Mouse (Mus musculus) heart, embryonic 15.5 days (tissue): ENCODE results near the gene Ush2a. TPM values are rescaled to one million over a fixed set of nuclear protein-coding genes. Genes with fewer than 3 reads are reported as not detected.

Experiments used
- ATAC-seq: fragments of 200-750 bp; cut with Nextera tagmentation; replicated peaks from 2 replicates; pipeline ENCODE4 v1.8.0; 2017; ENCODE audit warnings: low read depth, moderate TSS enrichment; ENCODE audit not compliant: insufficient number of reproducible peaks, insufficient read depth, low FRiP score
- H3K27ac ChIP-seq: fragments of 300-500 bp; sonication (generic); 2 replicates; pipeline ENCODE4 v1.5.1; 2015; ENCODE audit warnings: mild to moderate bottlenecking, inconsistent platforms
- H3K27me3 ChIP-seq: fragments of 300-500 bp; sonication (generic); 2 replicates; pipeline ENCODE4 v1.6.1; 2015; ENCODE audit warnings: inconsistent platforms
- H3K36me3 ChIP-seq: fragments of 300-500 bp; sonication (generic); 2 replicates; pipeline ENCODE4 v1.6.1; 2015; ENCODE audit warnings: mild to moderate bottlenecking, inconsistent platforms
- H3K4me1 ChIP-seq: fragments of 300-500 bp; sonication (generic); replicated peaks from 2 replicates; pipeline ENCODE4 v1.6.1; 2015; ENCODE audit warnings: inconsistent platforms
- H3K4me2 ChIP-seq: fragments of 300-500 bp; sonication (generic); 2 replicates; pipeline ENCODE4 v1.6.1; 2015; ENCODE audit warnings: inconsistent platforms, mild to moderate bottlenecking, moderate library complexity
- H3K4me3 ChIP-seq: fragments of 300-500 bp; sonication (generic); 2 replicates; pipeline ENCODE4 v1.5.1; 2015; ENCODE audit warnings: mild to moderate bottlenecking, inconsistent platforms
- H3K9ac ChIP-seq: fragments of 300-500 bp; sonication (generic); 2 replicates; pipeline ENCODE4 v1.6.1; 2015; ENCODE audit warnings: mild to moderate bottlenecking, inconsistent platforms
- H3K9me3 ChIP-seq: fragments of 300-500 bp; sonication (generic); replicated peaks from 2 replicates; pipeline ENCODE4 v1.6.1; 2016; ENCODE audit warnings: inconsistent platforms
- WGBS: fragments of 180-500 bp; shearing (Covaris S2); methylation state at CpG from one replicate; pipeline ENCODE4 v1.1.7; 2015; ENCODE audit warnings: mixed read lengths; 5-methylcytosine and 5-hydroxymethylcytosine counted together
- polyA plus RNA-seq: library from polyadenylated mRNA; unstranded; fragments of >200 nt; fragmentation: Nextera tagmentation; extraction: Ambion mirVana; gene quantifications from 2 replicates; pipeline ENCODE4 v1.2.1, GENCODE M21; 2015

The Ush2a gene
- polyA plus RNA-seq, 1 experiment from 2014 or later, result 0.05 TPM

DNA sequence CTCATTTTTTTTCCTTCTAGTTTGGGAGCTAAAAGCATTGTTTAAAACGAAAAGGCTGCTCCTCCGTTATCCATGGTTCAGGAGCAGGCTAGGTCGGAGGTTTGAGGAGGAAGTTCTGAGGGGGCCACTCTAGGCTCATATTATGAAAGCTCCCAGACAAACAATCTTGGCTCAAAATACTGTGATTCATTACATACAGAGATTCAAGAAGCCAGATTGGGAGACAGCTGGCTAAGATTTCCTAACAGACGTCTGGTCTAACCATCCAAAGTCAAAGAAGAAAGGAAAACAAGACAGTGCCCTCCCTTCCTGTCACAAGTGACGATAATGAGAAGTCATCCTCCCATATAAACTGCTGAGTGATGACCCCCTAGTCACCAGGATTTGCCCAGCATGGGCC lies 354.7 kb downstream of the Ush2a start:
- no peak overlapping the region for H3K27ac ChIP-seq
- no peak overlapping the region for H3K4me3 ChIP-seq
- no peaks in the 10 kb centered on the region for H3K4me1 ChIP-seq
- H3K27me3 ChIP-seq, result no peaks in the 10 kb centered on the region
- WGBS, result 68% methylated on average over 5 of the region's 5 CpGs
- no peak overlapping the region for H3K9ac ChIP-seq
- no peaks in the 10 kb centered on the region for H3K9me3 ChIP-seq
- no peaks in the 10 kb centered on the region for H3K36me3 ChIP-seq
- H3K4me2 ChIP-seq, result no peak overlapping the region
- no peak for ATAC-seq

DNA sequence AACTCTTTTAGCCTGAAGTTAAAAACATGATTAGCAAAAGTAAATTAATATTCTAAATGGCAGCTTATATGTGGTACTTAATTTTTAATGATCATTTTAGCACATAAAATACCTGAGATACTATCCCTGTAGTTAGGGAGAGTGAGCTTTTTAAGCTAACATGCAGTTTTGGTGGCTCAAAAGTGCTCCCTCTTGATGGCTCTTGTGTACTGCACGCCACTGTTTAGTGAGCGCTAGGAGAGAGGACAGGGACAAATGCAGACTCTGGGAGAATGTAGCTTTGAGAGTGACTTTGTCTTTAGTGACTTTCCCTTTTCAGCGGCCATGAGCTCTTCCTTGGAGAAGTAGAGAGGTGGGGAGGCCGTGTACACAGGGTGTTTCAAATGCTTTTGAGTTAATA lies 371.9 kb downstream of the Ush2a start:
- no peaks in the 10 kb centered on the region for H3K9me3 ChIP-seq
- no peak for ATAC-seq
- 43% methylated on average over 4 of the region's 4 CpGs for WGBS

DNA sequence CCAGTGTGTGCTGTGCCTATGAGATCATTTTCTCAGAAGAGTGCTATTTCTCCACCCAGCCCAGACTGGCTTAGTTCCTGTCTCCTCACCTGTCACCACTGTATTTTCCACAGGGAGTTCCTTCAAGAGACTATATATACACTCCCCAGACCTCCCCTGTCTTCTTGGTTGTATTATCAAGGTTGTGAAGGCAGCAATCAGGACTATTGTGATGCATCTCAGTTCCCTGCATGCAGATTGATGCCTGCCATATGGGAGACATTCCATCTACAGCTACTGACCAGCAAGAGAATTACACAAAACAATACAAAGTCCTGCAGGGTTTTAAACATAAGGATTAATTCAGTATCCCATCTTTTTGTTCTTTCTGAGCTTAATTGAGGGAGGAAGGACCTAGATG lies 377.8 kb downstream of the Ush2a start:
- no peak for ATAC-seq
- Histone ChIP-seq H3K9ac (no peak overlapping the region), H3K9me3 (no peaks in the 10 kb centered on the region), H3K27ac (no peak overlapping the region), H3K4me1 (no peaks in the 10 kb centered on the region), H3K4me2 (no peak overlapping the region), H3K36me3 (no peaks in the 10 kb centered on the region), H3K27me3 (no peaks in the 10 kb centered on the region), H3K4me3 (no peak overlapping the region)

More for the DNA sequence above, 371.9 kb downstream of the Ush2a start:
- H3K36me3 ChIP-seq, result no peaks in the 10 kb centered on the region
- no peak overlapping the region for H3K27ac ChIP-seq
- no peaks in the 10 kb centered on the region for H3K4me1 ChIP-seq
- no peak overlapping the region for H3K4me2 ChIP-seq
- no peak overlapping the region for H3K9ac ChIP-seq
- no peaks in the 10 kb centered on the region for H3K27me3 ChIP-seq
- no peak overlapping the region for H3K4me3 ChIP-seq

DNA sequence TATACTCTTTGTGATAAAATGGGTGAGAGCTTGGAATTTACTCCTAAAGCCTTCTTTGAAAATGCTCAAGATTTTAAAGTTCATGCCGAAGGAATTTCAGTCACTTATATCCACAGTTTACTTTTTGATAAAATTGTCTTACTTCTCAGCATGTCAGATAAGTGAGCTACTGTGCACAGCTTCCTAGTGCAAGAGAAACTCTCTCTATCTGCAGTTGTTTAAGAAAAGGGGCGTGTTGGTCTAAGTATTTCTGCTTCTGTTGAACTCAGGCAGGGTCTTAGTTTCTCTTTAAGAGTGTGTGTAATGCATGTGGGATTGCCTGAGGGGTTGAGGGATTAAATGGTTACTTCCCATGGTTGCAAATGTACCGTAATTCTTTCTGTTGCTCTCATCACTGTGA lies 381.3 kb downstream of the Ush2a start:
- ATAC-seq, result no peak
- H3K9ac ChIP-seq, result no peak overlapping the region
- WGBS, result 57% methylated on average over 3 of the region's 3 CpGs
- H3K36me3 ChIP-seq, result no peaks in the 10 kb centered on the region
- no peak overlapping the region for H3K4me2 ChIP-seq
- no peak overlapping the region for H3K27ac ChIP-seq
- no peak overlapping the region for H3K4me3 ChIP-seq
- no peaks in the 10 kb centered on the region for H3K9me3 ChIP-seq
- no peaks in the 10 kb centered on the region for H3K4me1 ChIP-seq
- H3K27me3 ChIP-seq, result no peaks in the 10 kb centered on the region

DNA sequence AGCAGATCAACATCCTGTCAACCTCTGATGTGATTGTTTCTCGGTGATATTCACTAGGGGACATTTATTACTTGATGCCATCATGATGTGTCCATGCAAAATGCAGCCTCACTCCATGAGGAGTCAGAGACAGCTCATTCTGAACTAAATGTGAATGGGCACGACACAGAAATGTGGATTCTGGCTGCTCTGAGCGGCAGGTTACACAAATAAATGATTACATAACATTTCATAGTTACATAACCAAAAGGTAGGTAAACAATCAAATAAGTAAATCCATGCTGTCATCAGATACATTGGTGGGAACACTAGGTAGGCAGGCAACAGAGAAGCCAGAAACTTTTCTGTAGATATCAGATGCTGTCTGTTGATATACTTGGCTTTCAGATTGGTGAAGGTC lies 391.2 kb downstream of the Ush2a start:
- H3K9me3 ChIP-seq, result no peaks in the 10 kb centered on the region
- no peak overlapping the region for H3K27ac ChIP-seq
- H3K36me3 ChIP-seq, result no peaks in the 10 kb centered on the region
- no peaks in the 10 kb centered on the region for H3K27me3 ChIP-seq
- no peaks in the 10 kb centered on the region for H3K4me1 ChIP-seq
- H3K4me2 ChIP-seq, result no peak overlapping the region
- no peak overlapping the region for H3K4me3 ChIP-seq
- 76% methylated on average over 3 of the region's 3 CpGs for WGBS
- ATAC-seq, result no peak
- H3K9ac ChIP-seq, result no peak overlapping the region

DNA sequence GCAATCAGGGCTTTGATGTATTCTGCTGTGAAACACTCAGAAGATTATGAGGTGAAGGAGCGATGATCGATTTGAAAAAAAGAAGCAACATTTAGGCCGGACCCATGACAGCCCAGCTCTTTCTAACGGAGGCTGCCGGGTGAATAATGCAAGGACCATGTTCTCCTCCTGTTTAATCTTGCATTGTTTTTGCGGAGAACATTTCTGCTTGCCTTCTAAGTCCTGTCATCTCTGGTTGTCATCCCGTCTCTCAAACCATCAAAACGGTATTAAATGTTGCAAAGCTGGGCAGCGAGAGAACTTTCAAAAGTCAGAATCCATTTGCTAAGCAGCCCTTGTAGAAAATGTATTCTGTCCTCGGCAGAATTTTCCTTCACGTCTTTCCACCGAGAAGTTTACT lies 394.3 kb downstream of the Ush2a start:
- WGBS, result 79% methylated on average over 12 of the region's 12 CpGs
- ATAC-seq, result no peak

DNA sequence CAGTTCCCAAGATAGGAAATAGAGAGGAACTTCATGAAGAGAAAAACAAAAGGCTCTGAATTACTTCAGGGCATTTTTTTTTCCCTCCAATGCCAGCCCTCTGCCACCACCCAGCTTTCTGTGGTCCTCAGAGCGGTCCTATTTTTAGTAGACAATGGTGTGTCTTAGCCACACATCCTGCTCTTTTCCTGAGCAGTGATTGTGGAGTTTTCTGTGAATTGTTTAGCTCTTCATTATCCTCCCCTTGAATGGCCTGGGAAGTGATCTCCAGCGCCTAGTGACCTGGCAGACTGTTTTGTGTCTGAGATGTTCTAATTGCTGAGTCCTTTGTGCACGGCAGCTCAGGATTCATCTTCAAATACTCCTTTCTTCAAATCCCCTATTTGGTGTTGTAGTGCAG lies 397.3 kb downstream of the Ush2a start:
- no peaks in the 10 kb centered on the region for H3K9me3 ChIP-seq
- H3K4me2 ChIP-seq, result no peak overlapping the region
- no peaks in the 10 kb centered on the region for H3K27me3 ChIP-seq
- 34% methylated on average over 3 of the region's 3 CpGs for WGBS
- 0 out of 2 replicates have a peak, but pooled peaks have one; percentile 31 for ATAC-seq
- H3K36me3 ChIP-seq, result no peaks in the 10 kb centered on the region
- peaks cover 11% of the 10 kb centered on the region for H3K4me1 ChIP-seq
- no peak overlapping the region for H3K27ac ChIP-seq
- H3K9ac ChIP-seq, result no peak overlapping the region
- no peak overlapping the region for H3K4me3 ChIP-seq

More for the DNA sequence above, 394.3 kb downstream of the Ush2a start:
- Histone ChIP-seq H3K4me2 (no peak overlapping the region), H3K27me3 (no peaks in the 10 kb centered on the region), H3K4me3 (no peak overlapping the region), H3K36me3 (no peaks in the 10 kb centered on the region), H3K4me1 (peaks cover 8% of the 10 kb centered on the region), H3K9ac (no peak overlapping the region), H3K9me3 (no peaks in the 10 kb centered on the region), H3K27ac (no peak overlapping the region)

DNA sequence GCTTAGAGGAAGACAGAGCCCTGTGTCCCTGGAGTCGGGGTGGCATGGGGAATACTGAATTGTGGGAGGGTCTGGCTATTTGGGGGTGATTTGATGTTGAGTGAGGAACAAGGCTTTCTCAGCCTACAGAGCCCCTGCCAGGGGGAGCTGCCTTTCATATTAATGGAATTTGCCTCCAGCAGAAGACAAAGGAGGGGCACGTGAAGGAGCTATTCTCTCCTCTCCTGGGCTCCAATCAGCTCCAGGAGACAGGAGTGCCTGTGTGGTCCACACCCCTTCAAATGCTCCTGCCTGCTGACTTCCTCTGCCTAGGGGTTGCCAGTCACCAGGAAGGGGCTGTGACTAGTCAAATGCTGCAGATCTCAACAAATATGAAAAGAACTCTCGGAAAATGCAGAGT lies 398.5 kb downstream of the Ush2a start:
- 0 out of 2 replicates have a peak overlapping the region, but pooled peaks have one; percentile 3 for H3K9ac ChIP-seq
- H3K27me3 ChIP-seq, result no peaks in the 10 kb centered on the region
- H3K4me2 ChIP-seq, result peak overlapping the region; percentile 60
- H3K9me3 ChIP-seq, result no peaks in the 10 kb centered on the region
- 26% methylated on average over 3 of the region's 3 CpGs for WGBS
- no peaks in the 10 kb centered on the region for H3K36me3 ChIP-seq
- H3K27ac ChIP-seq, result 0 out of 2 replicates have a peak overlapping the region, but pooled peaks have one; percentile 26
- peaks cover 11% of the 10 kb centered on the region for H3K4me1 ChIP-seq
- 0 out of 2 replicates have a peak, but pooled peaks have one; percentile 39 for ATAC-seq
- H3K4me3 ChIP-seq, result peak overlapping the region; percentile 42

DNA sequence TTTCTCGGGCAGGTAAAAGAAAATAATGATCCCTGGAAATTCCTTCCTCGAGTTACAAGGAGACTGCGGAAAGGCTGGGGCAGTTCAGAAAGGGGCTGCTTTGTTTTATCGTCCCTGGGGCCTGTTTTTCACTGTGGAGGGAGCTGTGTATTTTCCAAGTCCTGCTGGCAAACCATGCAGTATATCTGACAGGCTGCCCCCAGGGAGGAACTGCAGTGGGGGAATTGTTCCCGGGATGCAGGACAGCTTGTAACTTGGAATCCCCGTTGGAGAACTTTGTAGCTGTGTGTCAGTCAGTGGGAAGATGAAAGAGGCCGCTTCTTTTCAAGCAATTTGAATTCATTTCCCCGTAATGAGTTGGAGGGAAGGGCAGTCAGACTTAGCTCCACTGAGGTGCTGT lies 399.1 kb downstream of the Ush2a start:
- H3K27ac ChIP-seq, result peak overlapping the region; percentile 26; the same call in 1 of the 2 replicates
- H3K4me1 ChIP-seq, result peaks cover 11% of the 10 kb centered on the region
- ATAC-seq, result 0 out of 2 replicates have a peak, but pooled peaks have one; percentile 50

DNA sequence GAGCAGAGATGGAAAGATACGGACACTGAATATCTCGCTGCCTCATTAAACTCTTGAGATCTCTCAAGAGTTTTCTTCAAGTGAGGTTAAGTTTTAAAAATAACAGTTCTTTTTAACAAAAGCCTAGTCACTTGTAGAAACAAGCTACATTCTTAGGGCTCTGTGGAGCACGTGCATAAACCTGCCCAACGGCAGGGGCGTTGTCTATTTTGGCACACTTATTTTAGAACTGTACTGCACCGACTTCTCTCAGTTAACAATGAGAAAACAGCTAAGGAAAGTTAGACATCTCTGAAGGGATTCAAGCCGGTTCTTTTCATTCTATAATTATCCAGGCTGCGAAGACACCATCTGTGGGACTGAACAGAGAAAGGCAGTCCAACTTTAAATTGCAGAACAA lies 405.6 kb downstream of the Ush2a start:
- no peak overlapping the region for H3K4me2 ChIP-seq
- no peak overlapping the region for H3K4me3 ChIP-seq
- no peaks in the 10 kb centered on the region for H3K36me3 ChIP-seq
- H3K9ac ChIP-seq, result no peak overlapping the region
- H3K4me1 ChIP-seq, result peaks cover 4% of the 10 kb centered on the region; the same call in 1 of the 2 replicates
- no peaks in the 10 kb centered on the region for H3K9me3 ChIP-seq
- 69% methylated on average over 8 of the region's 8 CpGs for WGBS
- ATAC-seq, result no peak
- no peak overlapping the region for H3K27ac ChIP-seq
- no peaks in the 10 kb centered on the region for H3K27me3 ChIP-seq

More for the DNA sequence above, 399.1 kb downstream of the Ush2a start:
- no peaks in the 10 kb centered on the region for H3K36me3 ChIP-seq
- peak overlapping the region; percentile 42 for H3K4me3 ChIP-seq
- H3K4me2 ChIP-seq, result peak overlapping the region; percentile 60
- H3K27me3 ChIP-seq, result no peaks in the 10 kb centered on the region
- H3K9me3 ChIP-seq, result no peaks in the 10 kb centered on the region
- 0 out of 2 replicates have a peak overlapping the region, but pooled peaks have one; percentile 3 for H3K9ac ChIP-seq
- 5% methylated on average over 8 of the region's 8 CpGs for WGBS

DNA sequence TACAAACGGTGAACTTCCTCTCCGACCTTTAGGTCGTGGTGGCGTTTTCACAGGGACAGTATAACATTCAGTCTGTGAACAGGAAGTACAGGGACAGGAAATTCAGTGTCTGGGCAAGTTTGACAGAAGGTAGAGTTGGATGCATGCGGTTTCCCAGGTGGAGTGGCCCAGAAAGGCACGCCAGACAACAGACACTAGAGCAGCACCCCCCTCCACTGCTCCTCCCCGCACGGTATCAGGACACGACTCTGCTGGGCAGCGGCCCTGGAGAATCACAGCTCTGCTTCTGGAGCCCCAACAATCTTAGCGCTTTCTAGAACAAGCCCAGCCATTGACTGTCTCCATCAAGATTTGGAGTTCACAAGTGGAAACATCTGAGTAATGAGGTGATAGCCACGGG lies 406.7 kb downstream of the Ush2a start:
- ATAC-seq, result no peak
- H3K9me3 ChIP-seq, result no peaks in the 10 kb centered on the region
- no peak overlapping the region for H3K4me2 ChIP-seq

DNA sequence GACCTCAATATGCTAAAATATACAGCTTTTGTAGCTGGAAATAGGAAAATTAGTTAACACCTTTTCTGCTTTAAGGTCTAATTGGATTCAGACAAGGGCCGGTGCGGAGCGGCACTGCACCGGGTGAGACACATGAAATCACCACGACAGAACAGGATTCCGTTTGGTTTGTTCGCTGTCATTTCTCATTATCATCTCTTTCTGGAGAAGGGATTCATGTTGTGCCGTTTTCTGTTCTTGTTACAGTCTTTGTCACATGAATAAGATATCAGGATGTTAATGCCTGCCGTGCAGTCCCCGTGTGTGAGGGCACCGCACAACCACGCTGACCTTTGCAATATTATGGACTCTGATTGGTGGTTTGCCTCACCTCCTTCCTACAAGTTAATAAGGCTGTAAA lies 411.0 kb downstream of the Ush2a start:
- no peaks in the 10 kb centered on the region for H3K36me3 ChIP-seq
- H3K27me3 ChIP-seq, result no peaks in the 10 kb centered on the region
- peaks cover 4% of the 10 kb centered on the region; the same call in 1 of the 2 replicates for H3K4me1 ChIP-seq
- H3K9me3 ChIP-seq, result no peaks in the 10 kb centered on the region
- no peak overlapping the region for H3K4me2 ChIP-seq
- no peak overlapping the region for H3K4me3 ChIP-seq
- no peak for ATAC-seq
- WGBS, result 90% methylated on average over 12 of the region's 12 CpGs
- no peak overlapping the region for H3K9ac ChIP-seq
- H3K27ac ChIP-seq, result no peak overlapping the region

More for the DNA sequence above, 406.7 kb downstream of the Ush2a start:
- H3K9ac ChIP-seq, result no peak overlapping the region
- WGBS, result 58% methylated on average over 12 of the region's 12 CpGs
- no peak overlapping the region for H3K4me3 ChIP-seq
- H3K4me1 ChIP-seq, result peaks cover 4% of the 10 kb centered on the region; the same call in 1 of the 2 replicates
- no peaks in the 10 kb centered on the region for H3K36me3 ChIP-seq
- no peaks in the 10 kb centered on the region for H3K27me3 ChIP-seq
- no peak overlapping the region for H3K27ac ChIP-seq
